Mouse (Mus musculus): ENCODE measurements around the gene Gm10306. TPM values are rescaled to one million over a fixed set of nuclear protein-coding genes. Genes with fewer than 3 reads are reported as not detected.

Gm10306 gene
- polyA plus RNA-seq, 1 experiment from 2014 or later: 0.74 TPM

GRCm38 (mm10) chr4:94602496-94603030, 46.2 kb downstream of the Gm10306 start:
- peak overlapping the region; percentile 91 for H3K9ac ChIP-seq (ENCODE audit: low read depth, low read length)
- DNase-seq (ENCODE audit: low spot score): peak; percentile 66
- H3K4me1 ChIP-seq (replicated peaks; ENCODE audit: insufficient read depth, low read length): peaks cover 6% of the 10 kb centered on the region; the same call in 1 of the 2 replicates
- no peaks in the 10 kb centered on the region for H3K36me3 ChIP-seq (ENCODE audit: insufficient read depth, low read length)
- H3K4me2 ChIP-seq (ENCODE audit: low read length): peak overlapping the region; percentile 68
- WGBS: 0% methylated on average over 33 of the region's 33 CpGs
- no peaks in the 10 kb centered on the region for H3K9me3 ChIP-seq (replicated peaks; ENCODE audit: low read length)
- no peak for TF ChIP-seq CTCF (IDR thresholded peaks at IDR 0.05; ENCODE audit: low read depth)
- H3K4me3 ChIP-seq (replicated peaks; ENCODE audit: low read depth, low read length): peak overlapping the region; percentile 97
- H3K27me3 ChIP-seq (ENCODE audit: insufficient read depth, low read length): no peaks in the 10 kb centered on the region
- H3K27ac ChIP-seq: peak overlapping the region; percentile 96
- ATAC-seq (replicated peaks; ENCODE audit: low FRiP score, low read depth): peak; percentile 75; the same call in 1 of the 2 replicates

- H3K27me3 ChIP-seq (ENCODE audit: insufficient read depth, low read length): no peaks in the 10 kb centered on the region
- H3K9me3 ChIP-seq (replicated peaks; ENCODE audit: low read length): no peaks in the 10 kb centered on the region
- peak within 1 kb of the TSS; percentile 97 for H3K4me3 ChIP-seq (replicated peaks; ENCODE audit: low read depth, low read length)
- H3K4me2 ChIP-seq (ENCODE audit: low read length): peak within 1 kb of the TSS; percentile 68
- peak; percentile 96 for DNase-seq (ENCODE audit: low spot score)
- peak within 1 kb of the TSS; percentile 91 for H3K9ac ChIP-seq (ENCODE audit: low read depth, low read length)
- no peaks in the 10 kb centered on the region for H3K36me3 ChIP-seq (ENCODE audit: insufficient read depth, low read length)
- peaks cover 6% of the 10 kb centered on the region; the same call in 1 of the 2 replicates for H3K4me1 ChIP-seq (replicated peaks; ENCODE audit: insufficient read depth, low read length)
- peak; percentile 98 for ATAC-seq (replicated peaks; ENCODE audit: low FRiP score, low read depth)
- H3K27ac ChIP-seq: peak within 1 kb of the TSS; percentile 96
- TF ChIP-seq CTCF (IDR thresholded peaks at IDR 0.05; ENCODE audit: low read depth): no peak
- WGBS: under 1% methylated on average over 56 of the region's 61 CpGs
Observed at GRCm38 (mm10) chr4:94603031-94603629, 46.8 kb downstream of the Gm10306 start, which contains the start of gene Plaa. Plaa (minus strand) TSS chr4:94603244.

DNA sequence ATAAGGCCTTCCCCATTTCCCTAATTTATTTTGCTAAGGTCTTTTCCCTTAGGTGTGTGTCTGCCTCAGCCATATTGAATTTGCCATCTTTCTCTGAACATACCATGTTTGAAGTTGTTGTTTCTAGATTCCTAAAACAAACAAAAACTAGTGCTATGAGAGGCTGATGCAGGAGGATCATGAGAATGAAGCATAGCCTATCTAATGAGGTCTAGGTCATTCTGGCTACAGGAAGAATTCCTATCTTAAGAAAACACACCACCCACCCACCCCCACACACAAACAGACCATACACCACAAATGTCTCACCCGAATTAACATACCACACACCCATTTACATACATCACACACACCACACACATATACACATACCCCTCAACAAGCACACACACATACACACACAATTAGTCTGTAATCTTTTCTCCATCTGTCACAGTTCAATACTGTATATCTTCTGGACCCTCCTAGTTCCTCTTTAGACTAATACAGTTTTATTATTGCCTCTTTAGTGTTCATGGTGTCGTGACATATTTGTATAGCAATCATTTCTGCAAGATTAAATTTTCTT, 48.2 kb downstream of the Gm10306 start:
- ATAC-seq (replicated peaks; ENCODE audit: low FRiP score, low read depth): no peak
- no peak overlapping the region for H3K4me3 ChIP-seq (replicated peaks; ENCODE audit: low read depth, low read length)

DNA sequence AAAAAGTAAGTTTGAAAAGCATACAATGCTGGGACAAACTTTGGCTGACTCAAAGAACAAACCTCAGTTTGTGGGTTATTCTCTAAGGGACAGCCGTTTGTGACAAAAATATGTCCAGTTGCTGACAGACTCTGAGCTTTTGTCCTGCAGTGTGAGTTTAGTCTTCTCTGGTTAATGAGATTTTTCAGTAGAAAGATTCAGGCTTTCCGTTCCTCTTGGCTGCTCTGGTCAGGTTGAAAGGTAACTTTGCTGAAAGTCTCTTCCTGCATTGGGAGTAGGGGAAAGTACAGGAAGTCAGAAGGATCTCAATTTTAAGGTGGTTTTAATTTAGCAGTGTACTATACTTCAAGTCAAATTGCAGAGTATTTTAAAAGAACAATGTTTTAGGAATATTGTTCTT, 49.2 kb downstream of the Gm10306 start:
- no peak overlapping the region for H3K9ac ChIP-seq (ENCODE audit: low read depth, low read length)
- ATAC-seq (replicated peaks; ENCODE audit: low FRiP score, low read depth) (no peak), DNase-seq (ENCODE audit: low spot score) (peak; percentile 21)
- no peaks in the 10 kb centered on the region for H3K36me3 ChIP-seq (ENCODE audit: insufficient read depth, low read length)
- peak overlapping the region; percentile 65 for H3K27ac ChIP-seq
- WGBS: 72% methylated on average over 2 of the region's 2 CpGs
- H3K4me3 ChIP-seq (replicated peaks; ENCODE audit: low read depth, low read length): no peak overlapping the region
- H3K4me2 ChIP-seq (ENCODE audit: low read length): no peak overlapping the region
- H3K27me3 ChIP-seq (ENCODE audit: insufficient read depth, low read length): no peaks in the 10 kb centered on the region
- no peak for TF ChIP-seq CTCF (IDR thresholded peaks at IDR 0.05; ENCODE audit: low read depth)
- H3K4me1 ChIP-seq (replicated peaks; ENCODE audit: insufficient read depth, low read length): peaks cover 6% of the 10 kb centered on the region; the same call in 1 of the 2 replicates
- H3K9me3 ChIP-seq (replicated peaks; ENCODE audit: low read length): no peaks in the 10 kb centered on the region

More for the DNA sequence above, 48.2 kb downstream of the Gm10306 start:
- Histone ChIP-seq H3K9ac (ENCODE audit: low read depth, low read length) (no peak overlapping the region), H3K9me3 (replicated peaks; ENCODE audit: low read length) (no peaks in the 10 kb centered on the region), H3K4me2 (ENCODE audit: low read length) (no peak overlapping the region), H3K27ac (no peak overlapping the region), H3K27me3 (ENCODE audit: insufficient read depth, low read length) (no peaks in the 10 kb centered on the region), H3K4me1 (replicated peaks; ENCODE audit: insufficient read depth, low read length) (peaks cover 6% of the 10 kb centered on the region; the same call in 1 of the 2 replicates), H3K36me3 (ENCODE audit: insufficient read depth, low read length) (no peaks in the 10 kb centered on the region)
- WGBS: 87% methylated on average over 2 of the region's 2 CpGs
- DNase-seq (ENCODE audit: low spot score): no peak
- TF ChIP-seq CTCF (IDR thresholded peaks at IDR 0.05; ENCODE audit: low read depth): no peak

Other genes with a start within 250 kb of the Gm10306 start
- gene Caap1, start 250 bp downstream of the Gm10306 start, polyA plus RNA-seq (2015; fragmentation: Nextera tagmentation; extraction: Ambion mirVana): 18.2 and 18.4 TPM in 2 replicates
- gene Plaa, start 46.7 kb downstream of the Gm10306 start, polyA plus RNA-seq (2015; fragmentation: Nextera tagmentation; extraction: Ambion mirVana): 60.9 and 65.5 TPM in 2 replicates
- gene Ift74, start 57.9 kb downstream of the Gm10306 start, polyA plus RNA-seq (2015; fragmentation: Nextera tagmentation; extraction: Ambion mirVana): 48.1 and 50.8 TPM in 2 replicates
- 14.0 and 14.3 TPM in 2 replicates for gene Lrrc19, start 93.6 kb downstream of the Gm10306 start, polyA plus RNA-seq (2015; fragmentation: Nextera tagmentation; extraction: Ambion mirVana)
- 26.8 and 27.7 TPM in 2 replicates for gene Tek, start 182.7 kb downstream of the Gm10306 start, polyA plus RNA-seq (2015; fragmentation: Nextera tagmentation; extraction: Ambion mirVana)

Measured in kidney, postnatal 0 days (tissue).